Mouse (Mus musculus) monocyte, adult 5-6 weeks (primary cell): ENCODE data around the gene Zfp987. TPM values are rescaled to one million over a fixed set of nuclear protein-coding genes. Genes with fewer than 3 reads are reported as not detected.
"Not testable (repeated sequence)": the region's sequence is repeated elsewhere in the genome, so short reads cannot be mapped to it uniquely, and the experiment has no call there.

Source experiments
- ATAC-seq: fragments of 153-309, 156-312 bp; replicated peaks from 2 replicates; pipeline ENCODE4 v1.8.0; 2017; ENCODE audit warnings: mild to moderate bottlenecking; ENCODE audit not compliant: low TSS enrichment, insufficient number of reproducible peaks, severe bottlenecking, poor library complexity, low FRiP score
- total RNA-seq: library from RNA; stranded (forward); fragments of 200-1000, 200-491, 200-594 nt; gene quantifications from 3 replicates; pipeline ENCODE4 v1.2.3, GENCODE M21; 2017

Zfp987 gene
- 1.5 TPM in 1 of 3 replicates, not detected in the others for total RNA-seq

DNA sequence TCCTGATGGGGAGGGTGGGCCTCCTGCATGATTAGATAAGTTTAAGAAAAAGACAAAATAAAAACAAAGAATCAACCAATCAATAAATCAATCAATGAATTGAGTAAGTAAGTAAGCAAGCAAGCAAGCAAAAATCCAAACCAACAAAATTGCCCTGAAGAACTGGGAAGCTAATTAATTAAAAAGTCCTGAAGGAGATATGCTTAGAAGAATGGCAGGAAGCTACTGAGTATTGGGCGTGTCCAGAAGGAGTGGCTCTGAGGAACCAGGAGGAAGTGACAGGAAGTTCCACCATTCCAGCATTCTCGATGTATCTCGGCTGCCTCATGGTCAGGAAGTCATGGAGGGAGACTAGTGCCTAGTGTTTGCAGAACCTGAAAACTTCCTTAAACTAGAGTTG lies at the start of gene Zfp987:
Gene Zfp987, plus strand, starts transcription at position 301 of the 400 bp plus-strand sequence.
- not testable (repeated sequence) for ATAC-seq

DNA sequence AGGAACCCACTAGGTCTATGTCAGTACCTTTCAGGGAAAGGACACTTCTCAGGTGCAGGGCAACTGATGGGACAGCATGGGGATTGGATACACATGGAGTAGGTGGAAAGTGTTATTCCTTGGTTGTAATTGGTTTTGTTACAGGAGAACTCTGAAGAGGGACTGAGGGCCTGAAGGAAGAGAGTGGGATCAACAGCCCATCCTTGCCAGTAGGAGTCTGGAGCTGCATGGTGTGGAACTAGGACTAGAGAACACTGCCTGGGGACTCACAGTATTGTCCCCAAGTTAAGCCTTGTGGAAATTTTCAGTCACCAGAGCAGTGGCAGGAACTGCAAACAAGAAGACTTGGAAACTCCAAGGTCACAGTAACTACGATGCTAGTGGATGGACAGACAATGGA lies 44.6 kb upstream of the Zfp987 start:
- not testable (repeated sequence) for ATAC-seq

DNA sequence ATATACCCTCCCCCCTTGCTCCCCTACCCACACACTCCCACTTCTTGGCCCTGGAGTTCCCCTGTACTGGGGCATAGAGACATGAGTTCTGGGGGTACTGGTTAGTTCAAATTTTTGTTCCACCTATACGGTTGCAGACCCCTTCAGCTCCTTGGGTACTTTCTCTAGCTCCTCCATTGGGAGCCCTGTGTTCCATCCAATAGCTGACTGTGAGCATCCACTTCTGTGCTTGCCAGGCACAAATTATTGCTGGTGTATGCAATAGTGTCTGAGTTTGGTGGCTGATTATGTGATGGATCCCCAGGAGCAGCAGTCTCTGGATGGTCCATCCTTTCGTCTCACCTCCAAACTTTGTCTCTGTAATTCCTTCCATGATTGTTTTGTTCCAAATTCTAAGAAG lies 43.7 kb upstream of the Zfp987 start:
- not testable (repeated sequence) for ATAC-seq

DNA sequence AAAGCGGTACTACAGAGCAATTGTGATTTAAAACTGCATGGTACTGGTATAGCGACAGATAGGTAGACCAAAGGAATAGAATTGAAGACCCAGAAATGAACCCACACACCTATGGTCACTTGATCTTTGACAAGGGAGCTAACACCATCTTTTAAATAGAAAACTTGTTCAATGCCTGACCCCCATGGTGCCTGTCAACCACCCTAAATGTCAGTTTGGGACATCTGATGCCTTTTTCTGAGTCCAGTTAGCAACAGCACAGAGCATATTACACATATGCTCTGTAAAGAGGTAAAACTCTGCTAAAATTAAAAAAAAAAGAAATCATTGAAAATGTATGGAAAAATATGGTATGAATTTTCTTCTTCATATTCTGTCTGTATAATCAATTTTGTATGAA lies 41.8 kb upstream of the Zfp987 start:
- ATAC-seq = no peak

DNA sequence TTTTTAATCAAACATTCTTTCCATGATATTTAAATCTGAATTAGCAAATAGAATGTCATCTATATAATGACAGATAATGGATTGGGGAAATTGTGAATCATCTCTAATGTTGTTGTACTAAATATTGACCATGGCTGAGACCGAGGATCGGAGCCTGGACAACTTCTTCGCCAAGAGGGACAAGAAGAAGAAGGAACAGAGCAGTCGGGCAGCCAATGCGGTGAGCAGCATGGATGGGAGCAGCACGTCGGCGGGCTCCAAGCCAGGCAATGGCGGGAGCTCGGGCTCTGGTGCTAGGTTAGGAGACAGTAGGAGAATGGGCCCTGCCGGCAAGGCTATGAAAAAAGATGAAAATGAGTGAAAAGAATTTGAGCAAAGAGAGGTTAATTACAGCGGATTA lies 38.5 kb upstream of the Zfp987 start:
- ATAC-seq = not testable (repeated sequence)

DNA sequence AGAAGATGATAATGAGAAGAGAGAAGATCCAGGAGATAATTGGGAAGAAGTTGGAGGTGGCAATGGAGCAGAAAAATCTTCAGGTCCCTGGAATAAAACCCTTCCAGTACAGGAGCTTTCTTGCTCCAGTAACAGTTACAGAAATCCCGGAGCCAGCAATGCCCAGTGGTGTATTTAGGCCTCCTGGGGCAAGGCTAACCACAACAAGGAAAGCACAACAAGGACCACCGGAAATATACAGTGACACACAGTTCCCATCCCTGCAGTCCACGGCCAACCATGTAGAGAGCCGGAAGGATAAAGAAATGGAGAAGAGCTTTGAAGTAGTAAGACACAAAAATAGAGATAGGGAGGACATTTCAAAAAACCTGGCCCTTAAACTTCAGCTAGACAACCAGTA lies 38.0 kb upstream of the Zfp987 start:
- ATAC-seq = not testable (repeated sequence)

DNA sequence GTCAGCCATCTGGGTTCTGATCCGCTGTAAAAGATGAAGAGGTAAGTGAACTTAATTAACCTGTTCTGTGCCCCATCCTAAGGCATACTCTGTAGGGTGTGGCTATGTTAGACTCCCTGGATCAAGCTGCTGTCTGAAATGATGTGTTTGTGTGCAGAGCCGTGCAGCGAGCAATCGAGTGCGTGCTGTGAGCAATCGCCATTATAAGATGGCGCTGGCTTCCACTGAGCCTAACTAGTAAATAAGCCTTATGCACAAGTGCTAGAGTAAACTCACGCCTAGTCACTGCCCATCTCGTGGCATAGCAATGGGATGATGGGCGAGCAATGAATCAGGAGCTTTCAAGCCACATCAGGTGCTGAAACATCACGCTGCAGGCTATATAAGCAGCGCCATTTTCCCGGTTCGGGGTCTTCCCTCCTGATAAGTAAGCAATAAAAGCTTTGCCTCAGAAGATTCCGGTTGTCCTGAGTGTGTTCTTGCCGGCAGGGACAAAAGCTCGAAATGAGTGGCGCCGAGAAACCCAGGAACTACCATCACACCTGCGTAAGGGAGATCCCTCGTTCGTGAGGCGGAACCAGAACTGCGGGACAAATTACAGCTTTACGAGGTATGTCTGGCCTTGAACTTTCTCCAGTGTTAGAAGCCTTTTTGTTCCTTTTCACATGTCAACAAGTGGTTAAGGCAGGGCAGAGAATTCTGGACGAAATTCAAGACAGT lies 37.0 kb upstream of the Zfp987 start:
- ATAC-seq = not testable (repeated sequence)

DNA sequence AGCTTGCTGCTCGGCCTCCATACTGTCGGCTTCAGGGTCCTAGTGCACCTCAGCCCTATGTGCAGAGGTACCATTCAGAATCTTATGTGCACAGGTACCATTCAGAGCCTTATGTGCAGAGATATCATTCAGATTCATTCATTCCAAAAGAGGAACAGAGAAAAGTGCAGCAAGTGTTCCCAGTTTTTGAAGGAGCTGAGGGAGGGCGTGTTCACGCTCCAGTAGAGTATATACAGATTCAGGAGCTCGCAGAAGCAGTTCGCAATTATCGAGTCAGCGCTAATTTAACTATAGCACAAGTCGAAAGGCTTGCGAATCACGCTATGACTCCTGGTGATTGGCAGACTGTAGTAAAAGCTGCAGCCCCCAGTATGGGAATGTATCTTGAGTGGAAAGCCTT lies 36.0 kb upstream of the Zfp987 start:
- ATAC-seq = not testable (repeated sequence)

DNA sequence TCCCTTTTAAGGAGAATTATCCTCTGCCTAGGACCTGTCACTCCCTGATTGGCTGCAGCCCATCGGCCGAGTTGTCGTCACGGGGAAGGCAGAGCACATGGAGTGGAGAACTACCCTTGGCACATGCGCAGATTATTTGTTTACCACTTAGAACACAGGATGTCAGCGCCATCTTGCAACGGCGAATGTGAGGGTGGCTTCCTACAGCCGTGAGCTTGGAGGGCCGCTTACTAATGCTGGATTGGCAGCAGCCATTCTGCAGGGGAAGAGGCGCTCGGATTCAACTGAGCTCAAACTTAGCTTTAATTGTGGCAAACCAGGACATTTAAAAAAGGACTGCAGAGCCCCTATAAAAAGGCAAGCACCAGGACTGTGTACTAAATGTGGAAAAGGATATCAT lies 35.1 kb upstream of the Zfp987 start:
- ATAC-seq = not testable (repeated sequence)

DNA sequence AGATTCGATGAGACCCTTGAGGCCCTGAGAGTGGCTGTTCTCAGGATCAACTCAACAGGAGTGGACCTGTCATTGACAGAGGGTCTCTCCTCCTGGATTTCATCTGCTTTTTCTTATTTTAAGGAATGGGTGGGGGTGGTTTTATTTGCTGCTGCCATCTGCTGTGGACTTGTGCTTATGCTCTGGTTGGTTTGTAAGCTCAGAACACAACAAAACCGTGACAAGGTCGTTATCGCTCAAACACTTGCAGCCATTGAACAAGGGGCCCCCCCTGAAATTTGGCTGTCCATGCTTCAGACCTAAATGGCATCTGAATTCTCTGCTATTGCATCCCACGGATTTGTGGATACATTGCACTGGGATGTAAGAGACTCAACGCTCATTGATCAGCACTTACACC lies 34.1 kb upstream of the Zfp987 start:
- ATAC-seq = not testable (repeated sequence)

DNA sequence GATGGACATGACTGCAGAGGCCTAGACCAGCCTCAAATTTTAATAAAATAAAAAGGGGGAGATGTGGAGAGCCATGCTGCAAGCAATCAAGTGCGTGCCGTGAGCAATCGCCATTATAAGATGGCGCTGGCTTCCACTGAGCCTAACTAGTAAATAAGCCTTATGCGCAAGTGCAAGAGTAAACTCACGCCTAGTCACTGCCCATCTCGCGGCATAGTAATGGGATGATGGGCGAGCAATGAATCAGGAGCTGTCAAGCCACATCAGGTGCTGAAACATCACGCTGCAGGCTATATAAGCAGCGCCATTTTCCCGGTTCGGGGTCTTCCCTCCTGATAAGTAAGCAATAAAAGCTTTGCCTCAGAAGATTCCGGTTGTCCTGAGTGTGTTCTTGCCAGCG lies 33.5 kb upstream of the Zfp987 start:
- not testable (repeated sequence) for ATAC-seq

DNA sequence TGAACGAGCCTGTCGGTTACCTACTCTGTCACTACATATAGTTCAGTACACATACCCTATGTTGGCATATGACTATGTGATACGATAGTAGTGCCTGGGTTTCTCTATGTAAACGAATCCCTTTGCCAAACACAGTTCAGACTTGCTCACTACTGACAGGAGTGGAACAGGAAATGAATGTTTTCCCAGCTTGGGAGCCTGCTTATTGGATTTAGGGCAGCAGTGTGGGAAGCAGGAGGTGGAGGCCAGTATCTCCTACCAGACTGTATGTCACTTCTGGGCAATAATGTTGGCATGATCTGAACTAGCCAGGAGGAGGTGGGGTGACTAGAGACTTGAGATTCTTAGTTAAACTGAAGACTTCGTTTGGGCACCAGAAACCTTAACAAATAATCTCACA lies 32.3 kb upstream of the Zfp987 start:
- ATAC-seq = not testable (repeated sequence)

DNA sequence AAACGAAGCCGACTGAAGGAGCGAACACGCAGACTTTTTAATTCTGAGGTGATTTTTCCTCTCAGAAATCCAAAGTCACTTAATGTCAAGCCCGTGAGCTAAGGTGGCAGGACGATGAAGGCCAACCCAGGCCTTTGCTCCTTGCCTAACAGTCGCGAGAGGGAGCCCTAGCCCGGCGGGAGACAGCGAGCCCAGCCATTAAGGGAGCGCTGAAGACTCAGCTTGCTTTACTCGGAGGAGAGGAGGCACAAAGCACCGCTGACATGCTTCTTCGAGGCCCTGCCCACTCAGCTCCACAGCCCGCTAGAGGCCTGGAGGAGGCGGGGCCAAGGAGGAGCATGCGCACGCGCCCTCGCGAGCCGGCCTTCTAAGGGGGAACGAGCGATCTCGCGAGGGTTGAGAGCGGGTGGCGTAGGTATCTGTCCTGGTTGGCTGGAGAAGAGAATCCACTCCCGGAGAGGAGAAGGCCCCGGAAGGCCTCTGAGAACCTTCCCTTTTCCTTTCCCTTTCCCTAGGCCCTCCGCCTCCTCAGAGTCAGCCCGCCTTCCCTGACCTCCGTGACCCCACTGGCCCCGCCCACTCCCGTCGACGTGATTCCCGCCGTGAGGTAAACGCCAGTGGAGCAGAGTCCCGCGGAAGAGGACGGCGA lies 30.0 kb upstream of the Zfp987 start:
- ATAC-seq = 0 out of 2 replicates have a peak, but pooled peaks have one; percentile 50

DNA sequence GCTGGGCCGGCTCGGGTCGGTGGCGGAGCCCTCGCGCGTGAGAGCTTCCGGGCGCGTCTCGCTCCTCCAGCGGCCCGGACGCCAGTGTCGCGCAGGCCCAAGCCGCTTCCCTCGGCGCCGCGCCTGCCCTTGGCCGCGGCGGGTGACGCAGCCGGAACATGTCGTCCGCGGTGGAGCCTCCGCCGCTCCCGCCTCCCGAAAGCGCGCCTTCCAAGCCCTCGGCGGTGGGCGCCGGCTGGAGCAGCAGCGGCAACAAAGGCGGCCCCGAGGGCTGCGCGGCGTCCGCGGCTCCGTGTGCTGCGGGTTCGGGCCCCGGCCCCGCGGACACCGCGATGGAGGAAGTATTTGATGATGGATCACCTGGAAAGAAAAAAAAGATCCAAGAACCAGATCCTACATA lies 29.5 kb upstream of the Zfp987 start:
- not testable (repeated sequence) for ATAC-seq

DNA sequence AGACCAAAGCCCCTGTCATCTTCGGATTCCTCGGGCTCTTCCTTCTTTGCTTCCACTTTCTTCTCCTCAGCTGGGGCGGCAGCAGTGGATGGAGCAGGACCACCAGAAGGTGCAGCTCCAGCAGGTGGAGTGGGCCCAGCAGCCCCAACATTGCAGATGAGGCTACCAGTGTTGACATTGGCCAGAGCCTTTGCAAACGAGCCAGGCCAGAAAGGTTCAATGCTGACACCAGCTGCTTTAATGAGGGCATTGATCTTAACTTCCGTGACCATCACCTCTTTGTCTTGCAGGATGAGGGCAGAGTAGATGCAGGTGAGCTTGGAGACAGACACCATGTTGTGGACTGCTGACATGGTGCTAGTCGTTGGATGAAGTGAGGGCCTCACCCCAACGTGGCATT lies 23.8 kb upstream of the Zfp987 start:
- not testable (repeated sequence) for ATAC-seq

DNA sequence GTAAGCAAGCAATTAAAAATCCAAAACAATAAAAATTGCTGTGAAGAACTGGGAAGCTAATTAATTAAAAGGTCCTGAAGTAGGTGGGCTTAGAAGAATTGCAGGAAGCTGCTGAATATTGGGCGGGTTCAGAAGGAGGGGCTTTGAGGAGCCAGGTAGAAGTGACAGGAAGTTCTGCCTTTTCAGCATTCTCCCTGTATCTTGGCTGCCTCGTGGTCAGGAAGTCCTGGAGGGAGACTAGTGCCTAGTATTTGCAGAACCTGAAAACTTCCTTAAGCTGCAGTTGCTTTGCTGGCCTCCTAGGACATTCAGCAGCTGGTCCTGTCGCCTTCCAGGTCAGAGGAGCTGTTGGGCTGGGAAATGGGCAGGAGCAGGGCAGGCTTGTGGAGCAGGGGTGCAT lies 4.3 kb downstream of the Zfp987 start:
- not testable (repeated sequence) for ATAC-seq

DNA sequence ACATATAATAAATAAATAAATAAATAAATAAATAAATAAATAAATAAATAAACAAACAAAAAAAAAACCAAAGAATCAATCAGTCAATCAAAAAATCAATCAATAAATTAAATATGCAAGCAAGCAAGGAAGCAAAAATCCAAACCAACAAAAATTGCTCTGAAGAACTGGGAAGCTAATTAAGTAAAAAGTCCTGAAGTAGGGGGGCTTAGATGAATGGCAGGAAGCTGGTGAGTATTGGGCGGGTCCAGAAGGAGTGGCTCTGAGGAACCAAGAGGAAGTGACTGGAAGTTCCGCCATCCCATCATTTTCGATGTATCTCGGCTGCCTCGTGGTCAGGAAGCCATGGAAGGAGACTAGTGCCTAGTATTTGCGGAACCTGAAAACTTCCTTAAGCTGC lies 59.4 kb downstream of the Zfp987 start, which contains the start of gene Zfp600:
Gene Zfp600, plus strand, starts transcription at position 301 of the 400 bp plus-strand sequence.
- not testable (repeated sequence) for ATAC-seq

DNA sequence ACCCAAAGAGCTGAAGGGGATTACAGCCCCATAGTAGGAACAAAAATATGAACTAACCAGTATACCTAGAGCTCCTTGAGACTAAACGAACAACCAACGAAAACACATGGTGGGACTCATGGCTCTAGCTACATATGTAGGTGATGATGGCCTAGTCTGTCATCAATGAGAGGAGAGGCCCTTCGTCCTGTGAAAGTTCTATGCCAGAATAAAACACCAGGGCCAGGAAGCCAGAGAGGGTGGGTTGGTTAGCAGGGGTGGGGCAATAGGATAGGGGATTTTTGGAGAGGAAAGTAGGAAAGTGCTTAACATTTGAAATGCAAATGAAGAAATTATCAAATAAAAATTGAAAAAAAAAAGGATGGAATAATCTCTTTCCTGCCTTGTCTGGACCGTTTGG lies 65.8 kb downstream of the Zfp987 start:
- ATAC-seq = not testable (repeated sequence)

DNA sequence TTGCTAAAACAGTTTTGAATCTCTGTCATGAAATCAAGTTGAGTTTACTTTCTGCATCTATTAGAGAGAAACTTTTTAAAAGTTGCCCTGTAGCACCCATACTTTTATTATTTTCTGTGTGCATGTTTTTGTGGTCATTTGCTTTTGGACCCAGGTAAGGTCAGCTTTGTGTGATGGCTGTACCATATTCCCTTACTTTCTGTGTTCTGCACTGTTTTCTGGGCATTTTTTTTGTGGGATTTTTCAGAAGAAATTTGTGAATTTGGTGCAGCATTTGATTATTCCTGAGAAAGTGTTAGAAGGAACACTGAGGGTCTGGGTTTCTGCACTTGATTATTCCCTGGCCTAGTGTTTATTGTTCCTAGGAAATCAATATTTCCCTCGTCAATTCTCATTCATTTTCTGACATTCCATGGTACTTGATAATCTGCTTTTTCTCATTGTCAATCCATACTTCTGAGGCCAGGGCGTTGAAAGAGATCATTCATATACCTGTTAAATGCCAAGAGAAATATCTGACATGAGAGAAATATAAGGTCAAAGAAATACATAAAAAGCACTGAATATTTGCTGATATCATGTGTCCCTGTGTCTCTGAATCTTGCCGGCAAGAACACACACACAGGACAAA lies 70.2 kb downstream of the Zfp987 start:
- not testable (repeated sequence) for ATAC-seq
